Mouse (Mus musculus) monocyte, adult 2 months (primary cell): ENCODE data around the gene Amdhd2.

Experiments used
- DNase-seq, 2 experiments: peaks; one replicate each; pipeline ENCODE4 v3.0.0; 2022; ENCODE audit warnings: low spot score in 2 of 2, low read depth in 1 of 2

The Amdhd2 gene

DNA sequence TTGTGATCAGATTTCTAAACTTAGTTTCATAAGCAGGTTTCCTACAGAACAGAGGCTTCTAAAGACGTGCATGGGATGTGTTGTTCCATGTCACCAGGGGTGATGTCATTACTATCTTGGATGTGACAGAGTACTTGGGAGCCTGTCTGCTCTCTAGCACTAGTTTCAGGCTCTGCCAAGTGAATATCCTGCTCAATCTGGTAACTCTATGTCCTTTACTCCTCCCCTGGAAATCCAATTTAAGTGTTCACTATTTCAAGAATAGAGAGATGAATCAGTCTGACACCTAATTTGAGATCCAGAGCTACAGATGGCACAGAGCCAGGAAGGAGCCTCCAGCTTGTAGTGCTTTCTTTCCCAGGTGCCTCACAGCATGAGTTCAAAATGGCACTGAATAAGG, 54.7 kb downstream of the Amdhd2 start:
- DNase-seq = no peak
